Mouse (Mus musculus) ovary, postnatal 36 days (tissue): ENCODE measurements around the gene Gm28048.

ENCODE experiments used
- DNase-seq: peaks from one replicate; pipeline ENCODE4 v3.0.0; 2022; ENCODE audit warnings: low spot score, mixed read lengths

The Gm28048 gene

DNA sequence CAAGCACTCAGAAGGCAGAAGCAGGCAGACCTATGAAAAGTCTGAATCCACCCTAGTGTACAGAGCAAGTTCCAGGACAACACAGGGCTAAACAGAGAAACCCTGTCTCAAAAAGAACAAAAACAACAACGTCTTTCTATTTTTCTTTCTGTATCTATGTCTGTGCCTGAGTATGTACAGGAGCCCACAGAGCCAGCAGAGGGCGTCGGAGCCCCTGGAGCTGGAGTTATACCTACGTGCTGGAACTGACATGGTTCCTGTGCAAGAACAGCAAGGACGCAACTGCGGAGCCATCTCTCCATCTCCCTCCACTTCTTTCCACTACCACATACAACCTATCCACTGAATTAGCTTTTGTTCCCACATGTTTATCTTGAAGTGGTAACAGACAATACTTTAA is 31.8 kb downstream of the Gm28048 start:
- no peak for DNase-seq

DNA sequence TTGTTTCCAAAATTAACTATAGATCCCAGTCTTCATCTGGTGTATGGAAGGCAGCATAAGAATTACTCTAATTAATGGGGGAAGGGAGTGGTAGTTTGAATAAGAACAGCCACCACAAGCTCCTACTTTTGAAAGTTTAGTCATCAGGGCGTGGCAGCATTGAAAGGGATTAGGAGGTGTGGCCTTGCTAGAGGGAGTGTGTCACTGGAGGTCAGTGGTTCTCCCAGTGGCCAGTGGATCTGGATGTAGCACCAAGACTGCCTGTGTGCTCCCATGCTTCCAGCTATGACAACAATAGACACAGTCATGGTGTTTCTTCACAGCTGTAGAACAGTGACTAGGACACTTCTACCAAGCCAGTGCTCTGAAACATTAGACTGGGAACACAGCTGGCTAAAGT is 32.8 kb downstream of the Gm28048 start:
- DNase-seq: no peak

DNA sequence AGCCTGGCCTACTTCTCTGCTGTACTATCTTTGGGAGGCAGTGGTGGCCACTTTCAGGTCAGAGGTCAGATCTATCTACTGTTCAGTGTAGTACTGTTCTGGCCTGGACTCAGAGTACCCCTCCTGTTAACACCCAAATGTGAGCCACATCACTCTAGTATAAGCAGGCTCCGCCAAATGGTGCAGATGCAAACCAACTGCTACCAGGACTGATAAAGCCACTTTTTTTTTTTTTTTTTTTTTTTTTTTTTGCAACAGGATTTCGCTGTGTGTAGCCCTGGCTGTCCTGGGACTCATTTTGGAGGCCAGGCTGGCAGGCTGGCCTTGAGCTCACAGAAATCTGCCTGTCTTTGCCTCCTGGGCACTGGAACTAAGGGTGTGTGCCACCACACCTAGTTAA is 42.9 kb downstream of the Gm28048 start:
- DNase-seq: no peak

DNA sequence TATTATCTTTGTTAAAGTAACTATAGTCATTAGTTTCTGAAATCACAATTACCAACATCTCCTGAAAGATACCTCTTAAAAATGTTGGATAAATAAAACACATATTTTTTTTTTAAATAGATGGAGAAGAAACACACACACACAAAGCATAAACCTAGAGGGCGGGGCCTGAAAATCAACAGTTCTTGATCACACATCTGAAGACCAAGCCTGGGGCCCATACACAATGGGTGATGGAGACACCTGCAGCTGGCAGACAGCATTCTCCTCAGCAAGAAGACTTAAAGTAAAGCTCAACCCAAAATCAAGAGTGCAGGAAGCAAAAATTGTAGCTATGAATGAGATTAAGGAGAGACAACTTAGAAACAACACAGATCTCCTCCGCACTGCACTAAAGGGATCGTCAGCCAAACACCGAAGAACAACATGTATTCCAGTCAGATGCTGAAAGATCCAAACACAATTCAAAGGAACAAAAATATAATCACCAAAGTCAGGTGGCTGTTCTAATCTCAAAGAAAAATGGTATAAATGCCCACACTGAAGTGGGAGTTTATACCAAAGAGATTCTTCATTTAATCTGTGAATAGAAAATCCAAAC is 44.1 kb downstream of the Gm28048 start:
- no peak for DNase-seq

DNA sequence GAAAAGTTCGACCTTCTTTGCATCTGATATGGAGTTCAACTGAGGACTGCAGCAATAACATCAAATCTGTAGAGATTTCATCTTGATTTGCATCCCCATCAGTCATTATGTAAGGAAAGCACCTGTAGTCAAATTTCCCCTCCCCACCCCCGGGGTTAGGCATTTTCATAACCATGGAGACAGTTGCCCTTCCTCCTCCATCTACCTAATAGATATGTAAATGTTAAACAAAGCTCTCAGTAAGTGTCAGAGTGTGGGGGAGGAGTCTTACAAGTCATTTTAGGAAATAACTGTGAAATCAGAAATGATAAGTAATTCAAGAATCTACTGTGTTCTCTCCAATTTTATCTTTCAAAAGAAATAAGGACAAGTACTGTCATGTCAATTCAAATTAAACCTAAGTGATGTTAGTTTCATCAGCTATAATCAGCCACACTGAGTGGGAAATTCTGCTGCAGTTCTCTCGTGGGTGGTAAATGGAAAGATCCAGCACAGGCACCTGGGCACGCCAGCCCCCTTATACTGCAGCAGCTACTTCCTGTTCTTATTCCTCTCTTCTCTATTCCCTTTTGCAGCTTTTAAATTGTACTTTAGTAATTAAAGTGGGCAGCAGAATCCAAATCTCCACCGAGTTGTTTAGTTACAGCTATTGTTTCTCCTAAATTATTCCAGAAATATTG is 45.3 kb downstream of the Gm28048 start:
- DNase-seq: no peak

DNA sequence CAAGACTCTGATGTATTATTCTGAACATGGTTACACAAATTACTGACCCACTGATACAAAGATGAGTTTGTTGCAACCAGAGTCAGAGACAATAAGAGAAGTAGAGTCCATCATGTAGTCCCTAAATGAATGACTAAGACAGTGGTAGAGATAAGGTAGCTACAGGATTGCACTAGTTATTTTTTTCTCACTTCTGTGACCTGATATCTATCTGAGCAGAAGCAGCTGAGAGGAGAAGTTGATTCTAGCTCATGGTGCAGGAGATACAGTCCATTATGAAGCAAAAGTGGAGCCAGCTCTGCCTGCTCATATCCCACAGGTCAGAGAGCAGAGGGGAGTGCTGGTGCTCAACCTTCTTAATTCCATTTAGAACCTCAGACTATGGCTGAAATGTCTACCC is 49.7 kb downstream of the Gm28048 start:
- no peak for DNase-seq

GRCm38 (mm10) chr11:22931320-22931905 is 50.5 kb downstream of the Gm28048 start:
- DNase-seq: no peak

DNA sequence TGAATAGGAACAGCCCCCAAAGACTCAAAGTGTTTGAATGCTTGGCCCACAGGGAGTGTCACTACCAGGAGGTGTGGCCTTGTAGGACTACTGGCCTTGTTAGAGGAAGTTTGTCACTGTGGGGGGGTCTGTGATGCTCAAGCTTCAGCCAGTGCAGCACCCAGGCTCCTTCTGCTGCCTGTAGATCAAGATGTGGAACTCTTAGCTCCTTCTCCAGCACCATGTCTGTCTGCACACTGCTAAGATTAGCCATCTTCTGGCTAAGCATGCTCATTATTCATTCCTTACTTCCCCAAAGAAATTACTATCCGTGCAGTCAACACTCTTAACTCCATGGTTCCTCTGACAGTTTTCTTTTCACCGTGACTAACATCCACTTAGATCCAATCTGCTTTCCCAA is 51.8 kb downstream of the Gm28048 start:
- no peak for DNase-seq

DNA sequence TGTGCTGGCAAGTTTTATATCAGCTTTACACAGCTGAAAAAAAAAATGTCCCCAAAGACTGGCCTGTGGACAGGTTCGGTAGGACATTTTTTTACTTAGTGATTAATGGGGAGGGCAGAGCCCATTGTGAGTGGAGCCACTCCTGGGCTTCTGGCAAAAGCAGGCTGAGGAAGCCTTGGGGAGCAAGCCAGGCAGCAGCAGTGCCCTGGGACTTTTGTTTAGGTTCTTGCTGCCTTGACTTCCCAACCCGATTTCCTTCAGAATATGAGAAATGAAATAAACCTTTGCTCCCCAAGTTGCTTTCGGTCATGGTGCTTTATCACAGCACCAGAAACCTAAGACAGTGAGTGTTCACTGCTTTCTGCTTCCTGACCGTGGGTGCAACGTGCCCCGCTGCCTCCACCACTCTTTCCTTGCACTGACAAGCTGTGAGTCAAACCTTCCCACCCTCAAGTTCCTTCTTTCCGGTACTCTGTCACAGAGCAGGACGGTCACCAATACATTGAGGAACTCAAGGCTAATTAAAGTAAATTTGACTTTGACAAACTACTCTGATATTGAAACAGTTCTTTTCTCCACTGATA is 53.2 kb downstream of the Gm28048 start:
- DNase-seq: no peak

- DNase-seq: no peak
Observed at GRCm38 (mm10) chr11:22923606-22924005, 58.3 kb downstream of the Gm28048 start.

GRCm38 (mm10) chr11:22922546-22922945 is 59.3 kb downstream of the Gm28048 start:
- no peak for DNase-seq

GRCm38 (mm10) chr11:22919336-22919735 is 62.6 kb downstream of the Gm28048 start:
- DNase-seq: no peak

GRCm38 (mm10) chr11:22917786-22918185 is 64.1 kb downstream of the Gm28048 start:
- DNase-seq: no peak

DNA sequence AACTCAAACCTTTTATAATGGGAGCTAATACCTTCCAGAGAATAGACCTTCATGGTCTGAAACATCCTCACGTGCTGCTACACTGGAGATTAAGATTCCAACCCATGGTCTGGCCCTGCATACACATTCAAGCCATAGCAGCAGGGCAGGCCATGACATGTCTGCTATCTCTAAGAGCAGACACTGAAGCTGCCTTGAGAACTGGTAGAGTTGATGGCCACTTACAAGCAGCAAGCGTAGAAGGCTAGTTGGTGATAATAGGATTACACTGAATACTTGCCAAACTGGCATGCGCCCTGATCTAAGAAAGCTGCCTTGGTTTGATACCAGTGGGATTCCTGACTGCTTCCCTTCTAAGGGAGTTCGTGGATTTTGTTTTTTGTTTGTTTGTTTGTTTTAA is 68.1 kb downstream of the Gm28048 start:
- DNase-seq: no peak

DNA sequence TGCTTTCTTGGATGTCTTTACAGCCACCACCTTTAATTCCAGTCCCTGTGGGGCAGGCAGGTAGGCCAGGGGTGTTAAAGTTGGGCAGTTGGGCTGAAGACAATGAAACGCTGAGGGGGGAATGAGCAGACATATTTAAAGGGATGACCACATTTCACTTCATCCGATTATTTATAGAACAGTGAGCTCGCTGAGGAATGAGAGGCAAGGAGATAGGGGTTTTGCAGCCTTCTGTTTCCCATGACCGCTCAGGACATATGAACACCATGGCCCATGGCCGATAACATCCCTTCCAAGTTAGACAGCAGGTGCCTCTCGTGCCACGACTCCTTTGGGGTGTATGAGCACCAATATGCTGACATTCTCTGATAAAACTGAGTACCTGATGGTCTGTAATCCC is 70.1 kb downstream of the Gm28048 start:
- DNase-seq: no peak

DNA sequence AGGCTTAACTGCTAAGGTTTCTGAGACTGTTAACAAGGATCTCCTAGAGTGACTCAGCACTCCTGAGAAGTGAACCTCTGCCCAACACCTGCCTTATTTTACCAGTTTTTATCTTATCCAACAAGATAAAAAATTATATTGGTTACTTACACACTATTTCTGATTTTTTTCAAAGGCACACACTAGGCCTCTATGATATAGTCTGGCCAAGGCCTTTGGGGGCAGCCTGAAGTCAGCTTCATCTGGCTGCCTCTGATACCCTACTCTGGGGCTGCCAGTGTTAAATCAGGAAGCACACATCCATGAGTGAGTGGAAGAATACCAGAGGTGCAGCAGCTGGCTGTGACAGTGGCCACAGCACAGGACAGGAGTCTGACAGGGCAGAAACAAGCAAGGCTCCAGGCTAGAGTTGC is 75.4 kb downstream of the Gm28048 start:
- no peak for DNase-seq

DNA sequence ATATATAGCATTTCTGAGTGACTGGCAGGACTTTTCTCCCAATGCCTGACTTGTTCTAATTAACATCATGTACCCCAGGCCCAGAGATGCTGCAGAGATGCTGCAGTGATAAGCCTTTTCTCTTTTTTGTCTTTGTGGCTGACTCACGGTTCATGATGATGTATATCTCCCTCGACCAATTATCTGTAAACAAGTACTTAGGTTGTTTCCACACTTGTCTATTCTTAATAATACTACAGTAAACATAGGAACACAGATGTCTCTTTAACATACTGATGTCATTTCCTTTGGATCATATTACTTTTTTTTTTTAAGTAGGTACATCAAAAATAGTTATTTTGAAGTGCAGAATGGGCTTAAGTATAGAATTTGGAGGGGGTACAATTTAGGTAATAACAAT is 79.0 kb downstream of the Gm28048 start:
- DNase-seq: no peak

DNA sequence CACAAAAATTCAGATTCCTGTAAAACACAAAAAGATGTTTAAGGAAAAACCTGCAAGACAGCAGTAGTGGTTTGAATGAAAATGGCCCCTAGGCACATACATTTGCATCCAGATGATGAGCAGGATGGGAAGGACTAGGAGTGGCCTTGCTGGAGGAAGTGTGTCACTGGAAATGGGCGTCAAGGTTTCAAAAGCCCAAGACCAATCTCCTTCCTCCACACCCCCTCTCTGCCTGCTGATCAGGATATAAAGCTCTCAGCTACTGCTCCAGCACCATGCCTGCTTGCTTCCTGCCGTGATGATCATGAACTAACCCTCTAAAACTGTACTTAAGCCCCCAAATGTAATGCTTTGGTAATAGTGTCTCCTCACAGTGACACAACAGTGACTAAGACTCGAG is 81.8 kb downstream of the Gm28048 start:
- no peak for DNase-seq

- no peak for DNase-seq
Observed at GRCm38 (mm10) chr11:22897642-22898041, 84.2 kb downstream of the Gm28048 start.

- DNase-seq: no peak
Observed at GRCm38 (mm10) chr11:22897127-22897526, 84.8 kb downstream of the Gm28048 start.

- DNase-seq: no peak
Observed at GRCm38 (mm10) chr11:22893075-22893474, 88.8 kb downstream of the Gm28048 start.

DNA sequence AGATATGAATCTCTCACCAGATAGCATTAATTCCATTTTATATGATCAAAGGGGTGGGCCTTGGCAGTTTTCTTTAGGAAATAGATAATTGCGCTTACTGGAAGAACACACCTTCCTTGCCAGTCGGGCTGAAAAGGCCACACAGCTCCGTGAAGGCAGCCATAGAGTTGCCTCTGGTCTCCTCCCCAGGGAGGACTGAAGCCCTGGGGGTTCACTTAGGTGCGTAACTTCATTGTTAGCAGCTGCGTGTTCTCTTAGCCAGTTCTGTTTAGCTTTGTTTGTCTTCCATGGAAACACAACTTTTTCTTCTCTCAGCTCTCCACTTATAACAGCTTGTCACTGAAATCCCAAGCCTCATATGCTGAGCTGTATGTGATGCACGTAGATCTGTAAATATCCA is 89.4 kb downstream of the Gm28048 start:
- DNase-seq: no peak

DNA sequence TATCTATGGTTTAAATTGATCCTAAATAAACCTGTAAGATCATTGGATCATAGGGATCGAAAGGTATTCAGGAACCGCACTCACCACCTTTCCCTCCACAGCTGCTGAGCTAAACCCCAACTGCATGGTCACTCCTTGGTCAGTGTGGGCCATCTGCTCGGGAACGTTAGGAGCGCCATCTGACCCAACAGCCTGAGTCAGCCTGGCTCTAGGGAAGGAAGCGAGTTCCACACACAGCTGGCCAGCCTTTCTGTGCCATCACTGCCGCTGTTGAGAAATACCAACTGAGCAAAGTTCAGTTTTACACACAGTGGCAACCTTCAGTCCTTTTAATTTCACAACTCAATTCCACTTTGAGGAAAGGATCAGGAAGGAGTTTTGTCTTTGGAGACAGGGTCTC is 90.0 kb downstream of the Gm28048 start:
- no peak for DNase-seq
